Mouse (Mus musculus) midbrain, postnatal 0 days (tissue): ENCODE results near the gene Ttc39a. TPM values are rescaled to one million over a fixed set of nuclear protein-coding genes. Genes with fewer than 3 reads are reported as not detected.

Experiments
- ATAC-seq: fragments of 200-750 bp; cut with Nextera tagmentation; 2 replicates; pipeline ENCODE4 v1.8.0; 2017; ENCODE audit warnings: moderate number of reproducible peaks, mild to moderate bottlenecking, moderate TSS enrichment, moderate library complexity; ENCODE audit not compliant: low FRiP score
- DNase-seq: peaks from one replicate; pipeline ENCODE4 v3.0.0-alpha.2; 2015; ENCODE audit warnings: low spot score
- H3K27ac ChIP-seq: fragments of 300-500 bp; sonication (generic); 2 replicates; pipeline ENCODE4 v1.5.1; 2014; ENCODE audit warnings: low read depth, mild to moderate bottlenecking, low read length, mixed read lengths
- H3K27me3 ChIP-seq: fragments of 300-500 bp; sonication (generic); 2 replicates; pipeline ENCODE4 v1.6.1; 2014; ENCODE audit warnings: low read length, control low read depth, mixed read lengths; ENCODE audit not compliant: insufficient read depth
- H3K36me3 ChIP-seq: fragments of 300-500 bp; sonication (generic); 2 replicates; pipeline ENCODE4 v1.6.1; 2014; ENCODE audit warnings: low read length, control low read depth, mixed read lengths; ENCODE audit not compliant: insufficient read depth
- H3K4me1 ChIP-seq: fragments of 300-500 bp; sonication (generic); 2 replicates; pipeline ENCODE4 v1.6.1; 2014; ENCODE audit warnings: mild to moderate bottlenecking, control low read depth, antibody characterized with exemption, low read length, mixed read lengths; ENCODE audit not compliant: insufficient read depth
- H3K4me2 ChIP-seq: fragments of 300-500 bp; sonication (generic); 2 replicates; pipeline ENCODE4 v1.6.1; 2014; ENCODE audit warnings: low read depth, mild to moderate bottlenecking, low read length, mixed read lengths; ENCODE audit not compliant: poor library complexity, severe bottlenecking
- H3K4me3 ChIP-seq: fragments of 300-500 bp; sonication (generic); 2 replicates; pipeline ENCODE4 v1.5.1; 2014; ENCODE audit warnings: low read depth, mild to moderate bottlenecking, low read length, moderate library complexity
- H3K9ac ChIP-seq: fragments of 300-500 bp; sonication (generic); replicated peaks from 2 replicates; pipeline ENCODE4 v1.6.1; 2014; ENCODE audit warnings: mild to moderate bottlenecking, low read length, moderate library complexity, mixed read lengths; ENCODE audit not compliant: poor library complexity, severe bottlenecking
- H3K9me3 ChIP-seq: fragments of 300-500 bp; sonication (generic); 2 replicates; pipeline ENCODE4 v1.6.1; 2016; ENCODE audit warnings: low read length, control low read depth
- CTCF ChIP-seq: IDR thresholded peaks from 2 replicates; pipeline ENCODE4 v1.5.1; 2016; ENCODE audit warnings: antibody characterized with exemption, mild to moderate bottlenecking
- WGBS: fragments of 180-500 bp; shearing (Covaris S2); extraction: QIAGEN DNeasy Blood & Tissue Kit; methylation state at CpG from one replicate; pipeline ENCODE4 v1.1.7; 2014; 5-methylcytosine and 5-hydroxymethylcytosine counted together
- polyA plus RNA-seq: library from polyadenylated mRNA; unstranded; fragments of >200 nt; fragmentation: Nextera tagmentation; extraction: Ambion mirVana; gene quantifications from 2 replicates; pipeline ENCODE4 v1.2.1, GENCODE M21; 2015
- total RNA-seq: library from RNA; depleted of rRNA; stranded (reverse); fragments of >200 nt; gene quantifications from 2 replicates; pipeline ENCODE4 v1.2.3, GENCODE M21; 2014

Ttc39a gene
- total and polyA plus RNA-seq, 2 experiments from 2014 or later = 3.2 to 4.7 TPM

DNA sequence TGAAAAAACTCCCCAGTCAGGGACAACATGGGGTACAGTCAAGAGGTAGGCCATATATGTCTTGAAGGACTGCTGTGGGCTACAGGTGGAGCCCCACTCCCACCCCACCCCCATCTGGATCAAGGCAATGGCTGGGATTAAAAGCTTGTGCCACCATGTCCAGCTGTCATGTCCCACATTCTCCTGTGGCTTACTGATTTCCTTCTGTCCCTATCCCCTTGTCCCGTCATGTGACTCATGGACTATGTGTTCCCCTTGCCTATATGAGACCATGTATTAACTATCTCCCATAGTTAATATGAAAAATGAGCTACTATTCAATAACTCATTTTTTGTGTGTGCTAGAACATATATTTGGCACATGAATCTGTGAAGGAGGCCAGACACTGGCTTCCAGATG is 27.8 kb downstream of the Ttc39a start:
- Histone ChIP-seq H3K4me2 (no peak overlapping the region), H3K27ac (no peak overlapping the region), H3K4me1 (no peaks in the 10 kb centered on the region), H3K9ac (no peak overlapping the region), H3K36me3 (no peaks in the 10 kb centered on the region), H3K27me3 (no peaks in the 10 kb centered on the region), H3K4me3 (no peak overlapping the region), H3K9me3 (no peaks in the 10 kb centered on the region)
- 89% methylated on average over 1 of the region's 1 CpGs for WGBS
- ATAC-seq = no peak
- TF ChIP-seq CTCF = no peak
- DNase-seq = no peak

DNA sequence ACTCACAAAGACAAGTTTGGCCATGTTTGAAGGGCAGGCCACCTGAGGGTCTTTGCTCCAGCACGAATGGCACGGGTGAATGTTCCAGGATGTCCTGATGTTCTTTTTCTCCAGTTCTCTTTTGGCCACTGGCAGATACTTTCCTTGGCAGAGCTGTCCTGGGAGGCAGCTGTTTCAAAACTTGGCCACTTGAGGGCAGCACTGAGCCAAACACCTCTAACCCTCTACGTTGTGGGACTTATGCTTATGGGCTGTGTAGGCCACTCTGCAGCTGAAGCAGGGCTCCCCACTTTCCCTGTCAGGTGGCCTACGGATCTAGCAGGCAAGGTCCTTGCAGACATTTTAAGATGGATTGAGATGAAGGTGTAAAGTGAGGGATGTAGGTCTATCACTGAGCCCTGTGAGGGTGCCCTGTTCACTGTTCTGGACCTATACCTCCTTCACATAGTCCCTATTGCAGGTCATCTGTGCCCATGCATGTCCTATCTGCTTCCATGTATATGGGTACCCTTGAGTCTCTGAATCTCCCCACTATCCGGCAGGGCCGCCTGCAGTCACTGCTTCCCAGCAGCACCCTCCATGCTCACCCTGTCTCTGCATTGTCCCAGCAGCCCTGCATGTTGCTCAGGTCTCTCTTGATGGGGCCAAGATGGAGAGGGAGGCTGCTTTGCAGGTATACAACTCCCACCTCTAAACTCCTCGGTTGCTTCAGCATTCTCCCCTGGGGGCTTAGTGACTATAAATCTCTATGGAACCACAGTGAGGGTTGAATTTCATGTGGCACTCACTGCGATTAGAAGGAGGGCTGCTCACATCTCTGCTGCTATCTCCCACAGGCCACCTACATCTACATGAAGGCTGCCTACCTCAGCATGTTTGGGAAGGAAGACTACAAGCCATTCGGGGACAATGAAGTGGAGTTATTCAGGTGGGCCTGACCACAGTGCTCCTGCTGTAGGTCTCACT is 31.8 kb downstream of the Ttc39a start:
- Histone ChIP-seq H3K4me3 (no peak overlapping the region), H3K9me3 (no peaks in the 10 kb centered on the region), H3K4me2 (no peak overlapping the region), H3K9ac (no peak overlapping the region), H3K36me3 (peaks cover 5% of the 10 kb centered on the region; the same call in 1 of the 2 replicates), H3K27me3 (no peaks in the 10 kb centered on the region), H3K27ac (no peak overlapping the region), H3K4me1 (no peaks in the 10 kb centered on the region)
- TF ChIP-seq CTCF = peak; percentile 90
- DNase-seq (peak; percentile 62), ATAC-seq (peak; percentile 76)
- WGBS = 49% methylated on average over 9 of the region's 9 CpGs

DNA sequence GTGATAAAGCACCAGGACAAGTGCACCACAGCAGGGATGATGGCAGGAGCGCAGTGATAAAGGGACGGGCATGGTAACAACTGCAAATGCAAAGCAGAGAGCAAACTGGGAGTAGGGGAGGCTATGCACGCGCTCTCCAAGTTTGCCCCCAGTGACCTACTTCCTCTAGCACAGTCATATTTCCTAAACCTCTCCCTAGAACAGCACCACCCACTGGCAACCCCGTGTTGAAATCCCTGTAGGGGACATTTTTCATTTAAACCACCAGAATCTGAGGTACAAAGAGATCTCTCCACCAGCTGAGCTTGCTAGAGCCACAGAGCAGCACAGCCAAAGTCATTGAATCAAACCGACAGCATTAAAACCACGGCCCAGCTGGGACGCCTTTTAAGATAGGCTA is 32.7 kb downstream of the Ttc39a start:
- peaks cover 9% of the 10 kb centered on the region for H3K36me3 ChIP-seq
- TF ChIP-seq CTCF = no peak
- no peak for ATAC-seq
- H3K4me3 ChIP-seq = no peak overlapping the region
- no peak overlapping the region for H3K9ac ChIP-seq
- H3K27ac ChIP-seq = no peak overlapping the region
- H3K27me3 ChIP-seq = no peaks in the 10 kb centered on the region
- 69% methylated on average over 8 of the region's 8 CpGs for WGBS
- no peak overlapping the region for H3K4me2 ChIP-seq
- no peak for DNase-seq
- H3K4me1 ChIP-seq = no peaks in the 10 kb centered on the region
- H3K9me3 ChIP-seq = no peaks in the 10 kb centered on the region

DNA sequence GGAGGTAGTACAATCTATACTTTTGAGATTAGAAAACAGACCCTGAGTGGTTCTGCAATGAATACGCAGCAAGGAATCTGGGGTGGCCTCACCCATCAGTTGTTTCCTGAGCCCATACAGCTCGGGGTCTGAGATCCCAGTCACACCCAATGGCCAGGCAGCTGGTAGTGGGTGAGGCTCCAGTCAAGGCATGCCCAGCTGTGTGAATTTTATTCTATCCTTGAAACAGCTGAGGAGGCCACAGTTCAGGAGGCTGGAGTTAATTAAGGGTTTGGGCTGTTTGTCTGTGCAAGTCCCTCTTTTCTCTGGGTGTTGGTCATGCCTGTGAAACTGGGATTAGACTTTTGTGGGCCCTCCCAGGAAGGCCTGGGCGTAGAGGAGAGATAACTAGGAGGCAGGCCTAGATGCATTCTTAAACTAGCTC is 33.4 kb downstream of the Ttc39a start:
- Histone ChIP-seq H3K4me3 (no peak overlapping the region), H3K27me3 (no peaks in the 10 kb centered on the region), H3K9ac (no peak overlapping the region), H3K27ac (no peak overlapping the region), H3K9me3 (no peaks in the 10 kb centered on the region), H3K36me3 (peaks cover 11% of the 10 kb centered on the region), H3K4me2 (no peak overlapping the region), H3K4me1 (no peaks in the 10 kb centered on the region)
- DNase-seq = no peak
- 88% methylated on average over 3 of the region's 3 CpGs for WGBS
- no peak for ATAC-seq
- TF ChIP-seq CTCF = no peak

DNA sequence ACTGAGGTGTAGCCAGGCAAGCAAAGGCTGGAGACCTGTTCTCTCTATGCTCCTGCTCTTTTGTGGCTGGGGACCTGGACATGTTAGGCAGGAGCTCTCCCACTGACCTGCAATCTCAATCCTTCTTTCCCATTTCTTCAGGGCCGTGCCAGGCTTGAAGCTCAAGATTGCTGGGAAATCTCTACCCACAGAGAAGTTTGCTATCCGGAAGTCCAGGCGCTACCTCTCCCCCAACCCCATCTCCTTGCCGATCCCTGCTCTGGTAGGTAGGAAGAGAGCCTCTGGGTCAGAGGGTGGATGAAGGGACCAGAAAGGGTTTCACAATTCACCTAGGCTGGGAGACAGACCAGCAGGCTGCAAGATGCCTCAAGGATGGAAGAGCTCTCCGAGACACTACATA is 34.0 kb downstream of the Ttc39a start:
- peaks cover 11% of the 10 kb centered on the region for H3K36me3 ChIP-seq
- no peak for DNase-seq
- no peaks in the 10 kb centered on the region for H3K27me3 ChIP-seq
- 92% methylated on average over 5 of the region's 5 CpGs for WGBS
- TF ChIP-seq CTCF = no peak
- no peak for ATAC-seq
- H3K4me2 ChIP-seq = no peak overlapping the region
- no peaks in the 10 kb centered on the region for H3K4me1 ChIP-seq
- H3K4me3 ChIP-seq = no peak overlapping the region
- no peak overlapping the region for H3K9ac ChIP-seq
- H3K9me3 ChIP-seq = no peaks in the 10 kb centered on the region
- no peak overlapping the region for H3K27ac ChIP-seq

DNA sequence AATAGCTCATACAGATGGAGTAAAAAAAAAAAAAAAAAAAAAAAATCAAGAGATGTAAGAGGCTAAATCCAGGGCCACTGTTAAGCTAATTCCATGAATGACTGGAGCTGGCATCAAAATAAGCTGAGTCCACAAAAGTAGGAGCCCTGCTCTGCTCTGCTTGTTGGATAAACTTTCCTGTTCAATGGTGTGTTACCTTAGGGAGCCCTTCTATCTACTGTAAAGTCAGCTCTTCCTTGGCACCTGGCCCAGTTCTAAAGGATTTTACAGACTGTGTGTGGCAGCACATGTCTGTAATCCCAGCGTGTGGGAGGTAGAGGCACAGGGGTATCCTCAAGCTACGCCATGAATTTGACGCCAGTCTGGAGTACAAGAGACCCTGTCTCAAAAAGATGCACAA is 34.6 kb downstream of the Ttc39a start:
- Histone ChIP-seq H3K4me2 (no peak overlapping the region), H3K27me3 (no peaks in the 10 kb centered on the region), H3K4me3 (no peak overlapping the region), H3K27ac (no peak overlapping the region), H3K36me3 (peaks cover 11% of the 10 kb centered on the region), H3K4me1 (no peaks in the 10 kb centered on the region), H3K9me3 (no peaks in the 10 kb centered on the region), H3K9ac (no peak overlapping the region)
- no peak for TF ChIP-seq CTCF
- WGBS = 82% methylated on average over 3 of the region's 3 CpGs
- no peak for DNase-seq
- no peak for ATAC-seq
